Mouse (Mus musculus) hindbrain, embryonic 15.5 days (tissue): ENCODE results near the gene Baiap2l2. TPM values are rescaled to one million over a fixed set of nuclear protein-coding genes. Genes with fewer than 3 reads are reported as not detected.

Experiments used
- polyA plus RNA-seq: library from polyadenylated mRNA; unstranded; fragments of >200 nt; fragmentation: Nextera tagmentation; extraction: Ambion mirVana; gene quantifications from 2 replicates; pipeline ENCODE4 v1.2.1, GENCODE M21; 2015

Gene Baiap2l2
- polyA plus RNA-seq, 1 experiment from 2014 or later, result 4.0 TPM

Other genes starting within 250 kb of the Baiap2l2 start
- 0.13 and 0.38 TPM in 2 replicates for gene Galr3, start 243.7 kb downstream of the Baiap2l2 start, polyA plus RNA-seq
- gene Ankrd54, start 222.6 kb downstream of the Baiap2l2 start, polyA plus RNA-seq, result 56.0 and 59.7 TPM in 2 replicates
- gene Eif3l, start 210.4 kb downstream of the Baiap2l2 start, polyA plus RNA-seq, result 167 and 177 TPM in 2 replicates
- 12.4 and 15.0 TPM in 2 replicates for gene Micall1, start 176.6 kb downstream of the Baiap2l2 start, polyA plus RNA-seq
- 253 and 258 TPM in 2 replicates for gene Polr2f, start 144.5 kb downstream of the Baiap2l2 start, polyA plus RNA-seq
- gene 1700088E04Rik, start 144.3 kb downstream of the Baiap2l2 start, polyA plus RNA-seq, result 17.2 and 22.0 TPM in 2 replicates
- gene Sox10, start 120.3 kb downstream of the Baiap2l2 start, polyA plus RNA-seq, result 8.2 and 8.9 TPM in 2 replicates
- 88.6 and 93.2 TPM in 2 replicates for gene Pick1, start 56.4 kb downstream of the Baiap2l2 start, polyA plus RNA-seq
- gene Gm49486, start 56.1 kb downstream of the Baiap2l2 start, polyA plus RNA-seq, result 1.0 and 1.4 TPM in 2 replicates
- gene Slc16a8, start 30.8 kb downstream of the Baiap2l2 start, polyA plus RNA-seq, result 1.00 and 1.2 TPM in 2 replicates
- 27.1 and 32.5 TPM in 2 replicates for gene Pla2g6, start 42.9 kb upstream of the Baiap2l2 start, polyA plus RNA-seq
- gene Maff, start 61.1 kb upstream of the Baiap2l2 start, polyA plus RNA-seq, result 1.00 and 1.0 TPM in 2 replicates
- gene Tmem184b, start 118.0 kb upstream of the Baiap2l2 start, polyA plus RNA-seq, result 45.7 and 51.6 TPM in 2 replicates
- 229 and 234 TPM in 2 replicates for gene Csnk1e, start 170.0 kb upstream of the Baiap2l2 start, polyA plus RNA-seq
- gene Kcnj4, start 219.7 kb upstream of the Baiap2l2 start, polyA plus RNA-seq, result not detected in 2 replicates
- 12.0 and 13.1 TPM in 2 replicates for gene Kdelr3, start 230.9 kb upstream of the Baiap2l2 start, polyA plus RNA-seq